Mouse (Mus musculus) heart, postnatal 0 days (tissue): ENCODE data around the gene Rbms2.
"Not testable (repeated sequence)": the region's sequence is repeated elsewhere in the genome, so short reads cannot be mapped to it uniquely, and the experiment has no call there.

Source experiments
- CTCF ChIP-seq: IDR thresholded peaks from 2 replicates; pipeline ENCODE4 v1.5.1; 2016; ENCODE audit warnings: antibody characterized with exemption, control low read depth, low read depth
- EP300 ChIP-seq: IDR thresholded peaks from 2 replicates; pipeline ENCODE4 v1.6.1; 2016; ENCODE audit warnings: antibody characterized with exemption, low read depth

DNA sequence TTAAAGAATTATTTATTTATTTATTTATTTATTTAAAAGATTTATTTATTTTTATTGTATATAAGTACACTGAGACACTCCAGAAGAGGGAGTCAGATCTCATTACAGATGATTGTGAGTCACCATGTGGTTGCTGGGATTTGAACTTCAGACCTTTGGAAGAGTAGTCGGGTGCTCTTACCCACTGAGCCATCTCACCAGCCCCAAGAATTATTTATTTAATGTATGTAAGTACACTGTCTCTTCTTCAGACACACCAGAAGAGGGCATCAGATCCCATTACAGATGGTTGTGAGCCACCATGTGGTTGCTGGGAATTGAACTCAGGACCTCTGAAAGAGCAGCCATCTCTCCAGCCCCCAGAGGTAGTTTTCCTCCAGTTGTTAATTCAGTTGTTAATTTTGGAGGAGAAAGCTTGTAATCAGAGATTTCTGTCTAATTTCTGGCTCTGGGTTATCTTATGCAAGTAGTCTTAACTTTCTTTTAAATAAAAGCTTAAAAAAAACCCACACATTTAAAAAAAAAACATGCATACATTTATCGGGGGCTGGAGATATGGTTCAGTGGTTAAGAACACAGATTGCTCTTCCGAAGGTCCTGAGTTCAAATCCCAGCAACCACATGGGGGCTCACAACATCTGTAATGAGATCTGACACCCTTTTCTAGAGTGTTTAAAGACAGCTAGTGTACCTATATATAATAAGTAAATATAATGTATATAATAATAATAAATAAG lies 12.1 kb upstream of the Rbms2 start:
- not testable (repeated sequence) for TF ChIP-seq CTCF, EP300
